Mouse (Mus musculus): ENCODE measurements at regions not wholly inside any gene's neighbourhood (a gene's known extent, or its start where the extent isn't known, plus 50 kb on each side); places are given as distances from the start of the nearest gene placed in this dataset.

- DNase-seq = no peak
Observed at GRCm38 (mm10) chr7:67428388-67428787, 55.7 kb upstream of the Mef2a start.

GRCm38 (mm10) chr7:67426076-67426475, 53.4 kb upstream of the Mef2a start:
- no peak for DNase-seq

- DNase-seq = no peak
Observed at GRCm38 (mm10) chr7:67425581-67425980, 52.9 kb upstream of the Mef2a start.

GRCm38 (mm10) chr7:67424810-67425485, 52.3 kb upstream of the Mef2a start:
- no peak for DNase-seq

Measured in thymus, postnatal 36 days (tissue).